Mouse (Mus musculus) neural tube, embryonic 14.5 days (tissue): ENCODE results near the gene Cldn24. TPM values are rescaled to one million over a fixed set of nuclear protein-coding genes. Genes with fewer than 3 reads are reported as not detected.

ENCODE experiments used
- ATAC-seq: fragments of 200-750 bp; cut with Nextera tagmentation; 2 replicates; pipeline ENCODE4 v1.8.0; 2017; ENCODE audit warnings: low read depth, mild to moderate bottlenecking, moderate TSS enrichment, moderate library complexity
- H3K27ac ChIP-seq: fragments of 300-500 bp; sonication (generic); 2 replicates; pipeline ENCODE4 v1.5.1; 2014; ENCODE audit warnings: low read depth, mild to moderate bottlenecking, control low read depth, low read length, moderate library complexity, mixed read lengths
- H3K27me3 ChIP-seq: fragments of 300-500 bp; sonication (generic); 2 replicates; pipeline ENCODE4 v1.6.1; 2014; ENCODE audit warnings: low read length; ENCODE audit not compliant: control insufficient read depth, insufficient read depth
- H3K36me3 ChIP-seq: fragments of 300-500 bp; sonication (generic); 2 replicates; pipeline ENCODE4 v1.6.1; 2014; ENCODE audit warnings: low read length, mixed read lengths; ENCODE audit not compliant: control insufficient read depth, insufficient read depth
- H3K4me1 ChIP-seq: fragments of 300-500 bp; sonication (generic); 2 replicates; pipeline ENCODE4 v1.6.1; 2014; ENCODE audit warnings: low read length; ENCODE audit not compliant: control insufficient read depth, insufficient read depth
- H3K4me2 ChIP-seq: fragments of 300-500 bp; sonication (generic); 2 replicates; pipeline ENCODE4 v1.6.1; 2014; ENCODE audit warnings: mild to moderate bottlenecking, low read depth, low read length, control low read depth
- H3K4me3 ChIP-seq: fragments of 300-500 bp; sonication (generic); 2 replicates; pipeline ENCODE4 v1.5.1; 2014; ENCODE audit warnings: low read depth, low read length, control low read depth, mixed read lengths
- H3K9ac ChIP-seq: fragments of 300-500 bp; sonication (generic); replicated peaks from 2 replicates; pipeline ENCODE4 v1.6.1; 2014; ENCODE audit warnings: low read depth, mild to moderate bottlenecking, control low read depth, low read length, mixed read lengths
- H3K9me3 ChIP-seq: fragments of 300-500 bp; sonication (generic); 2 replicates; pipeline ENCODE4 v1.6.1; 2016; ENCODE audit warnings: low read length; ENCODE audit not compliant: control insufficient read depth
- WGBS: fragments of 180-500 bp; shearing (Covaris S2); extraction: QIAGEN DNeasy Blood & Tissue Kit; methylation state at CpG from one replicate; pipeline ENCODE4 v1.1.7; 2014; 5-methylcytosine and 5-hydroxymethylcytosine counted together
- polyA plus RNA-seq: library from polyadenylated mRNA; unstranded; fragments of >200 nt; fragmentation: Nextera tagmentation; extraction: Ambion mirVana; gene quantifications from 2 replicates; pipeline ENCODE4 v1.2.1, GENCODE M21; 2014

The Cldn24 gene
- polyA plus RNA-seq, result not detected in 2 replicates

GRCm38 (mm10) chr8:47821843-47822242, at the start of gene Cldn24:
Gene Cldn24, plus strand, starts transcription at chr8:47822143.
- 84% methylated on average over 6 of the region's 6 CpGs for WGBS
- H3K36me3 ChIP-seq, result no peaks in the 10 kb centered on the region

GRCm38 (mm10) chr8:47772986-47773385, 49.0 kb upstream of the Cldn24 start:
- H3K27ac ChIP-seq, result no peak overlapping the region
- no peak overlapping the region for H3K9ac ChIP-seq
- ATAC-seq, result no peak
- no peak overlapping the region for H3K4me3 ChIP-seq
- WGBS, result 86% methylated on average over 5 of the region's 5 CpGs
- H3K36me3 ChIP-seq, result no peaks in the 10 kb centered on the region
- H3K4me2 ChIP-seq, result no peak overlapping the region
- no peaks in the 10 kb centered on the region for H3K4me1 ChIP-seq
- H3K9me3 ChIP-seq, result no peaks in the 10 kb centered on the region
- H3K27me3 ChIP-seq, result no peaks in the 10 kb centered on the region

More at GRCm38 (mm10) chr8:47821843-47822242, at the start of gene Cldn24:
- ATAC-seq, result no peak
- Histone ChIP-seq H3K27ac (no peak within 1 kb of the TSS), H3K4me3 (no peak within 1 kb of the TSS), H3K9ac (no peak within 1 kb of the TSS), H3K9me3 (no peaks in the 10 kb centered on the region), H3K27me3 (no peaks in the 10 kb centered on the region), H3K4me1 (no peaks in the 10 kb centered on the region), H3K4me2 (no peak within 1 kb of the TSS)

- WGBS, result 91% methylated on average over 7 of the region's 7 CpGs
- ATAC-seq, result no peak
- H3K9ac ChIP-seq, result no peak overlapping the region
- no peaks in the 10 kb centered on the region for H3K9me3 ChIP-seq
- no peaks in the 10 kb centered on the region for H3K4me1 ChIP-seq
- H3K4me3 ChIP-seq, result no peak overlapping the region
- H3K27ac ChIP-seq, result no peak overlapping the region
- H3K27me3 ChIP-seq, result no peaks in the 10 kb centered on the region
- H3K36me3 ChIP-seq, result no peaks in the 10 kb centered on the region
- H3K4me2 ChIP-seq, result no peak overlapping the region
Measured at GRCm38 (mm10) chr8:47777415-47777814, 44.5 kb upstream of the Cldn24 start.

GRCm38 (mm10) chr8:47779589-47779988, 42.4 kb upstream of the Cldn24 start:
- H3K4me1 ChIP-seq, result no peaks in the 10 kb centered on the region
- no peaks in the 10 kb centered on the region for H3K27me3 ChIP-seq
- ATAC-seq, result no peak
- no peak overlapping the region for H3K27ac ChIP-seq
- H3K36me3 ChIP-seq, result no peaks in the 10 kb centered on the region
- no peak overlapping the region for H3K4me2 ChIP-seq
- H3K9ac ChIP-seq, result no peak overlapping the region
- WGBS, result 81% methylated on average over 6 of the region's 6 CpGs
- H3K4me3 ChIP-seq, result no peak overlapping the region
- no peaks in the 10 kb centered on the region for H3K9me3 ChIP-seq

- H3K4me3 ChIP-seq, result no peak overlapping the region
- no peak overlapping the region for H3K9ac ChIP-seq
- no peaks in the 10 kb centered on the region for H3K9me3 ChIP-seq
- H3K27ac ChIP-seq, result no peak overlapping the region
- no peak for ATAC-seq
- no peaks in the 10 kb centered on the region for H3K36me3 ChIP-seq
- 90% methylated on average over 4 of the region's 4 CpGs for WGBS
- no peaks in the 10 kb centered on the region for H3K4me1 ChIP-seq
- H3K4me2 ChIP-seq, result no peak overlapping the region
- H3K27me3 ChIP-seq, result no peaks in the 10 kb centered on the region
Measured at GRCm38 (mm10) chr8:47781881-47782280, 40.1 kb upstream of the Cldn24 start.

GRCm38 (mm10) chr8:47783544-47783943, 38.4 kb upstream of the Cldn24 start:
- H3K27ac ChIP-seq, result no peak overlapping the region
- H3K9me3 ChIP-seq, result no peaks in the 10 kb centered on the region
- no peaks in the 10 kb centered on the region for H3K4me1 ChIP-seq
- H3K27me3 ChIP-seq, result no peaks in the 10 kb centered on the region
- H3K36me3 ChIP-seq, result no peaks in the 10 kb centered on the region
- no peak overlapping the region for H3K4me3 ChIP-seq
- H3K4me2 ChIP-seq, result no peak overlapping the region
- H3K9ac ChIP-seq, result no peak overlapping the region
- 98% methylated on average over 2 of the region's 2 CpGs for WGBS
- no peak for ATAC-seq

- Histone ChIP-seq H3K9ac (no peak overlapping the region), H3K9me3 (no peaks in the 10 kb centered on the region), H3K4me3 (no peak overlapping the region), H3K27me3 (no peaks in the 10 kb centered on the region), H3K27ac (no peak overlapping the region), H3K4me1 (no peaks in the 10 kb centered on the region), H3K4me2 (no peak overlapping the region), H3K36me3 (no peaks in the 10 kb centered on the region)
- 96% methylated on average over 6 of the region's 6 CpGs for WGBS
- no peak for ATAC-seq
Measured at GRCm38 (mm10) chr8:47783944-47784343, 38.0 kb upstream of the Cldn24 start.

GRCm38 (mm10) chr8:47784436-47784835, 37.5 kb upstream of the Cldn24 start:
- H3K36me3 ChIP-seq, result no peaks in the 10 kb centered on the region
- H3K4me1 ChIP-seq, result no peaks in the 10 kb centered on the region
- H3K4me3 ChIP-seq, result no peak overlapping the region
- H3K27ac ChIP-seq, result no peak overlapping the region
- no peaks in the 10 kb centered on the region for H3K9me3 ChIP-seq
- no peak overlapping the region for H3K9ac ChIP-seq
- no peaks in the 10 kb centered on the region for H3K27me3 ChIP-seq
- no peak overlapping the region for H3K4me2 ChIP-seq
- ATAC-seq, result no peak
- 68% methylated on average over 7 of the region's 7 CpGs for WGBS

GRCm38 (mm10) chr8:47786323-47786722, 35.6 kb upstream of the Cldn24 start:
- H3K4me3 ChIP-seq, result no peak overlapping the region
- H3K4me1 ChIP-seq, result no peaks in the 10 kb centered on the region
- 90% methylated on average over 15 of the region's 15 CpGs for WGBS

More at GRCm38 (mm10) chr8:47786323-47786722, 35.6 kb upstream of the Cldn24 start:
- no peaks in the 10 kb centered on the region for H3K27me3 ChIP-seq
- no peak overlapping the region for H3K4me2 ChIP-seq
- no peak for ATAC-seq
- no peaks in the 10 kb centered on the region for H3K9me3 ChIP-seq
- H3K36me3 ChIP-seq, result no peaks in the 10 kb centered on the region
- no peak overlapping the region for H3K27ac ChIP-seq
- H3K9ac ChIP-seq, result no peak overlapping the region
